Mouse (Mus musculus) hindbrain, embryonic 11.5 days (tissue): ENCODE data around the gene Atmin. TPM values are rescaled to one million over a fixed set of nuclear protein-coding genes. Genes with fewer than 3 reads are reported as not detected.

ENCODE experiments used
- ATAC-seq: fragments of 200-750 bp; cut with Nextera tagmentation; 2 replicates; pipeline ENCODE4 v1.8.0; 2017; ENCODE audit warnings: mild to moderate bottlenecking, moderate TSS enrichment, moderate library complexity; ENCODE audit not compliant: low FRiP score
- DNase-seq: peaks from one replicate; pipeline ENCODE4 v3.0.0-alpha.2; 2015; ENCODE audit warnings: low spot score
- H3K27ac ChIP-seq: fragments of 300-500 bp; sonication (generic); 2 replicates; pipeline ENCODE4 v1.5.1; 2014; ENCODE audit warnings: mild to moderate bottlenecking, low read depth, low read length
- H3K27me3 ChIP-seq: fragments of 300-500 bp; sonication (generic); 2 replicates; pipeline ENCODE4 v1.6.1; 2014; ENCODE audit warnings: mild to moderate bottlenecking, low read length, moderate library complexity, mixed read lengths; ENCODE audit not compliant: control insufficient read depth, insufficient read depth
- H3K36me3 ChIP-seq: fragments of 300-500 bp; sonication (generic); 2 replicates; pipeline ENCODE4 v1.6.1; 2014; ENCODE audit warnings: mild to moderate bottlenecking, low read length, moderate library complexity, mixed read lengths; ENCODE audit not compliant: control insufficient read depth, insufficient read depth
- H3K4me1 ChIP-seq: fragments of 300-500 bp; sonication (generic); replicated peaks from 2 replicates; pipeline ENCODE4 v1.6.1; 2014; ENCODE audit warnings: low read length, mixed read lengths; ENCODE audit not compliant: control insufficient read depth, insufficient read depth
- H3K4me2 ChIP-seq: fragments of 300-500 bp; sonication (generic); replicated peaks from 2 replicates; pipeline ENCODE4 v1.6.1; 2014; ENCODE audit warnings: mild to moderate bottlenecking, low read depth, low read length
- H3K4me3 ChIP-seq: fragments of 300-500 bp; sonication (generic); 2 replicates; pipeline ENCODE4 v1.5.1; 2014; ENCODE audit warnings: low read depth, low read length
- H3K9ac ChIP-seq: fragments of 300-500 bp; sonication (generic); 2 replicates; pipeline ENCODE4 v1.6.1; 2014; ENCODE audit warnings: low read depth, low read length
- H3K9me3 ChIP-seq: fragments of 300-500 bp; sonication (generic); 2 replicates; pipeline ENCODE4 v1.6.1; 2016; ENCODE audit warnings: low read length; ENCODE audit not compliant: control insufficient read depth
- WGBS: fragments of 180-500 bp; shearing (Covaris S2); extraction: QIAGEN DNeasy Blood & Tissue Kit; methylation state at CpG from one replicate; pipeline ENCODE4 v1.1.7; 2014; 5-methylcytosine and 5-hydroxymethylcytosine counted together
- polyA plus RNA-seq: library from polyadenylated mRNA; unstranded; fragments of >200 nt; fragmentation: Nextera tagmentation; extraction: Ambion mirVana; gene quantifications from 2 replicates; pipeline ENCODE4 v1.2.1, GENCODE M21; 2014

Atmin gene
- polyA plus RNA-seq, 1 experiment from 2014 or later, result 15.8 TPM

- Histone ChIP-seq H3K4me2 (peak overlapping the region; percentile 71), H3K27ac (no peak overlapping the region), H3K36me3 (no peaks in the 10 kb centered on the region), H3K27me3 (no peaks in the 10 kb centered on the region), H3K4me3 (peak overlapping the region; percentile 79), H3K4me1 (no peaks in the 10 kb centered on the region; the same call in 1 of the 2 replicates), H3K9ac (peak overlapping the region; percentile 57), H3K9me3 (no peaks in the 10 kb centered on the region)
- ATAC-seq, result no peak
- WGBS, result 35% methylated on average over 17 of the region's 17 CpGs
- DNase-seq, result no peak
These were observed 21.0 kb upstream of the Atmin start for GRCm38 (mm10) chr8:116922060-116922757.

GRCm38 (mm10) chr8:116923526-116923925 is 19.7 kb upstream of the Atmin start:
- no peak for ATAC-seq
- no peak for DNase-seq
- Histone ChIP-seq H3K9ac (no peak overlapping the region), H3K27ac (no peak overlapping the region), H3K27me3 (no peaks in the 10 kb centered on the region), H3K4me2 (no peak overlapping the region), H3K36me3 (0 out of 2 replicates have a peak, but pooled peaks cover 2% of the 10 kb centered on the region), H3K9me3 (no peaks in the 10 kb centered on the region), H3K4me3 (no peak overlapping the region), H3K4me1 (no peaks in the 10 kb centered on the region; the same call in 1 of the 2 replicates)
- 92% methylated on average over 8 of the region's 8 CpGs for WGBS

- Histone ChIP-seq H3K27me3 (no peaks in the 10 kb centered on the region), H3K9me3 (no peaks in the 10 kb centered on the region), H3K4me2 (no peak overlapping the region), H3K27ac (no peak overlapping the region), H3K4me3 (no peak overlapping the region), H3K4me1 (no peaks in the 10 kb centered on the region), H3K9ac (no peak overlapping the region), H3K36me3 (0 out of 2 replicates have a peak, but pooled peaks cover 2% of the 10 kb centered on the region)
- ATAC-seq, result no peak
- WGBS, result 82% methylated on average over 9 of the region's 9 CpGs
- DNase-seq, result peak; percentile 48
These were observed 15.3 kb upstream of the Atmin start for GRCm38 (mm10) chr8:116927880-116928279.

- no peaks in the 10 kb centered on the region for H3K9me3 ChIP-seq
- 87% methylated on average over 5 of the region's 5 CpGs for WGBS
- H3K36me3 ChIP-seq, result 0 out of 2 replicates have a peak, but pooled peaks cover 2% of the 10 kb centered on the region
- no peaks in the 10 kb centered on the region for H3K4me1 ChIP-seq
- no peak overlapping the region for H3K9ac ChIP-seq
- no peak overlapping the region for H3K27ac ChIP-seq
- H3K4me3 ChIP-seq, result no peak overlapping the region
- no peaks in the 10 kb centered on the region for H3K27me3 ChIP-seq
- no peak overlapping the region for H3K4me2 ChIP-seq
- ATAC-seq (no peak), DNase-seq (no peak)
These were observed 14.6 kb upstream of the Atmin start for GRCm38 (mm10) chr8:116928588-116928987.

- H3K36me3 ChIP-seq, result peaks cover 6% of the 10 kb centered on the region; the same call in 1 of the 2 replicates
These were observed 8.2 kb upstream of the Atmin start for GRCm38 (mm10) chr8:116934976-116935375.

GRCm38 (mm10) chr8:116935506-116935905 is 7.7 kb upstream of the Atmin start:
- no peak overlapping the region for H3K9ac ChIP-seq
- H3K4me1 ChIP-seq, result no peaks in the 10 kb centered on the region
- H3K4me2 ChIP-seq, result no peak overlapping the region
- H3K27me3 ChIP-seq, result no peaks in the 10 kb centered on the region
- H3K36me3 ChIP-seq, result peaks cover 6% of the 10 kb centered on the region; the same call in 1 of the 2 replicates
- H3K4me3 ChIP-seq, result no peak overlapping the region
- 44% methylated on average over 6 of the region's 6 CpGs for WGBS
- DNase-seq, result peak; percentile 15
- H3K9me3 ChIP-seq, result no peaks in the 10 kb centered on the region
- no peak for ATAC-seq
- H3K27ac ChIP-seq, result no peak overlapping the region

More at GRCm38 (mm10) chr8:116934976-116935375, 8.2 kb upstream of the Atmin start:
- DNase-seq, result no peak
- 94% methylated on average over 4 of the region's 4 CpGs for WGBS
- Histone ChIP-seq H3K27me3 (no peaks in the 10 kb centered on the region), H3K9me3 (no peaks in the 10 kb centered on the region), H3K4me3 (no peak overlapping the region), H3K4me1 (no peaks in the 10 kb centered on the region), H3K4me2 (no peak overlapping the region), H3K27ac (no peak overlapping the region), H3K9ac (no peak overlapping the region)
- ATAC-seq, result no peak

GRCm38 (mm10) chr8:116942284-116943058 is 722 bp upstream of the Atmin start:
- no peak for DNase-seq
- Histone ChIP-seq H3K36me3 (no peaks in the 10 kb centered on the region), H3K9ac (no peak overlapping the region), H3K27ac (no peak overlapping the region), H3K4me2 (no peak overlapping the region), H3K4me3 (no peak overlapping the region), H3K27me3 (no peaks in the 10 kb centered on the region), H3K9me3 (no peaks in the 10 kb centered on the region), H3K4me1 (no peaks in the 10 kb centered on the region; the same call in 1 of the 2 replicates)
- 81% methylated on average over 12 of the region's 12 CpGs for WGBS
- no peak for ATAC-seq

GRCm38 (mm10) chr8:116943555-116944384 is 577 bp downstream of the Atmin start:
- DNase-seq (peak; percentile 41), ATAC-seq (peak; percentile 85)
- H3K27ac ChIP-seq, result no peak overlapping the region

More at GRCm38 (mm10) chr8:116943555-116944384, 577 bp downstream of the Atmin start:
- WGBS, result 1% methylated on average over 53 of the region's 62 CpGs
- peak overlapping the region; percentile 98 for H3K4me3 ChIP-seq
- H3K36me3 ChIP-seq, result no peaks in the 10 kb centered on the region
- peak overlapping the region; percentile 86 for H3K9ac ChIP-seq
- peak overlapping the region; percentile 94 for H3K4me2 ChIP-seq
- H3K4me1 ChIP-seq, result no peaks in the 10 kb centered on the region; the same call in 1 of the 2 replicates
- H3K27me3 ChIP-seq, result no peaks in the 10 kb centered on the region
- no peaks in the 10 kb centered on the region for H3K9me3 ChIP-seq
